In the genomic region with DNA sequence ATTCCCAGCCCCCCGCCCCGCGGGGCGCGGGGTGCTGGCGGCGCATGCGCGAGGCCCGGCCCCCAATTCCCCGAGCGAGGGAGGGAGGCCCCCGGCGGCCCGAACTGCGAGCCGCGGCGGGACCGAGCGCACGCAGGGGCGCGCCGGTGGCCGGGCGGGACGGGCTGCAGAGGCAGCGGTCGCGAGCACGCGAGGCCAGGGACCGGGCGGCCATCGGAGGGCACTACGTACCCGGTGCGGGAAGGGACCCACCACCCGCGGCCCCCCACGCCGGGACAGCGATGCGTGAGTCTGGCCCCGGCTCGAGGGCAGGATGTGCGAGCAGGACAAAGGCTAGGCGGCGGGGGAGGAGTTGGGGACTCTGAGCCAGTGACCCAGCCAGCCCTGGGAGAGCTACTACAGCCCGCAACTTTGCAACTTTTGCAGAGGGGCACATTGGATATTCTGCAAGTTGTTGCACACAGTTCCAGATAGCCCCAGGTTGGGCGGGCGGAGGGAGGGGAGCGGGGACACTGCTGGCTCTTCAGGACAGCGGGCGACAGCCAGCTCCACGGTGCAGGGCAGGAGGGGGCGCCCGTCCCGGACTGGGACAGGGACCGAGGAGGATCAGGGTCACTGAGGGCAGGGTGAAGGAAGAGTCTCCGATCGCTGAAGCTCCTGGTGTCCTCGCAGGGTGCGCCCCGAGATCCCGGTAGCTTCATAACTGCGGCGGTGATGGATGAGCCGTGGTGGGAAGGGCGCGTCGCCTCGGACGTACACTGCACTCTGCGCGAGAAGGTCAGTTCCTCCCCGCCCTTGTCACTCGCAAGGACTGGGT, we compare ENCODE assay signal across 8 mouse cellular contexts. TPM values are rescaled to one million over a fixed set of nuclear protein-coding genes. Genes with fewer than 3 reads are reported as not detected.
DNase-seq lines count a peak whose midpoint lies in the region; ATAC-seq and TF ChIP-seq lines count a peak whose summit lies in the region.

A gene (plus strand): TSS at position 102 of the 817 bp plus-strand sequence.

- TF ChIP-seq CTCF in ES-Bruce4 (IDR thresholded peaks at IDR 0.05; ENCODE audit: low read depth, low read length), result peak; percentile 27

- peak within 1 kb of the TSS; percentile 72 for H3K9ac ChIP-seq in ES-Bruce4 (ENCODE audit: low read depth, poor library complexity, severe bottlenecking)
- H3K9ac ChIP-seq in forebrain, embryonic 11.5 days (ENCODE audit: low read length), result peak within 1 kb of the TSS; percentile 86

- intact Hi-C loops in heart, postnatal 10 days (cut with DNase I), result loop anchor here (2.0 to 10.0 kb wide), 5 partner anchors 20 to 216 kb away; a partner anchor contains a TSS

- peak; percentile 89 for DNase-seq in forebrain, embryonic 11.5 days (ENCODE audit: low spot score)
- DNase-seq in heart, postnatal 10 days, result peak; percentile 79 to 81
- DNase-seq in kidney, postnatal 25 days, result peak; percentile 61 to 67
- peak; percentile 72 for DNase-seq in lung, postnatal 14 days
- DNase-seq in ovary, postnatal 36 days (ENCODE audit: low spot score), result peak; percentile 77
- DNase-seq in urinary bladder, adult 2 months (ENCODE audit: low spot score), result peak; percentile 51

- no peak within 1 kb of the TSS for H3K27ac ChIP-seq in ES-Bruce4 (ENCODE audit: insufficient read depth, low read length)
- no peak within 1 kb of the TSS for H3K27ac ChIP-seq in brown adipose tissue, adult 24 weeks (replicated peaks; ENCODE audit: low read depth, low read length)
- peak within 1 kb of the TSS; percentile 31 for H3K27ac ChIP-seq in forebrain, embryonic 11.5 days (ENCODE audit: low read depth, low read length)

- ATAC-seq in forebrain, embryonic 11.5 days (replicated peaks; ENCODE audit: low FRiP score), result peak; percentile 89

- peak within 1 kb of the TSS; percentile 75 for H3K4me2 ChIP-seq in forebrain, embryonic 11.5 days (ENCODE audit: low read depth, low read length, severe bottlenecking)

- no peaks in the 10 kb centered on the region; the same call in 1 of the 2 replicates for H3K27me3 ChIP-seq in ES-Bruce4 (ENCODE audit: control insufficient read depth, insufficient read depth, low read length, poor library complexity, severe bottlenecking)
- no peaks in the 10 kb centered on the region for H3K27me3 ChIP-seq in forebrain, embryonic 11.5 days (ENCODE audit: control insufficient read depth, insufficient read depth, low read length)

- peak within 1 kb of the TSS; percentile 64 for H3K4me3 ChIP-seq in ES-Bruce4 (ENCODE audit: low read depth, low read length)
- H3K4me3 ChIP-seq in brown adipose tissue, adult 24 weeks (ENCODE audit: insufficient read depth, low read depth, low read length), result peak within 1 kb of the TSS; percentile 66
- H3K4me3 ChIP-seq in forebrain, embryonic 11.5 days (ENCODE audit: low read depth, low read length), result peak within 1 kb of the TSS; percentile 77

- H3K9me3 ChIP-seq in ES-Bruce4 (replicated peaks; ENCODE audit: control insufficient read depth, insufficient read depth, low read length, poor library complexity, severe bottlenecking), result no peaks in the 10 kb centered on the region
- H3K9me3 ChIP-seq in forebrain, embryonic 11.5 days (ENCODE audit: control insufficient read depth, low read length), result no peaks in the 10 kb centered on the region

- no peak for TF ChIP-seq EP300 in ES-Bruce4 (IDR thresholded peaks at IDR 0.05; ENCODE audit: insufficient read depth, low read depth, low read length)

- no peaks in the 10 kb centered on the region for H3K4me1 ChIP-seq in ES-Bruce4 (ENCODE audit: control insufficient read depth, insufficient read depth, low read length)
- H3K4me1 ChIP-seq in brown adipose tissue, adult 24 weeks (ENCODE audit: control insufficient read depth, insufficient read depth, insufficient read length, low read length), result no peaks in the 10 kb centered on the region
- H3K4me1 ChIP-seq in forebrain, embryonic 11.5 days (replicated peaks; ENCODE audit: control insufficient read depth, insufficient read depth, low read length), result peaks cover 6% of the 10 kb centered on the region; the same call in 1 of the 2 replicates

- under 1% methylated on average over 79 of the region's 79 CpGs for WGBS in forebrain, embryonic 11.5 days

- no peaks in the 10 kb centered on the region for H3K36me3 ChIP-seq in ES-Bruce4 (ENCODE audit: control insufficient read depth, insufficient read depth, low read length, poor library complexity, severe bottlenecking)
- H3K36me3 ChIP-seq in forebrain, embryonic 11.5 days (ENCODE audit: control insufficient read depth, insufficient read depth, low read length), result no peaks in the 10 kb centered on the region; the same call in 1 of the 2 replicates

- TF ChIP-seq POLR2A in ES-Bruce4 (IDR thresholded peaks at IDR 0.05; ENCODE audit: insufficient read depth, low read length), result no peak

RNA-seq across cellular contexts. Expression of the gene that starts here (rescaled TPM):
- polyA plus RNA-seq in ES-Bruce4 (2011; ENCODE audit: insufficient read depth, insufficient read length, low read depth, missing spikeins), result 3.8 and 4.9 TPM in 2 replicates
- not detected in 2 replicates for polyA plus RNA-seq in brown adipose tissue, adult 24 weeks (2012; ENCODE audit: insufficient read depth, insufficient read length, missing spikeins)
- 30.7 and 32.3 TPM in 2 replicates for polyA plus RNA-seq in forebrain, embryonic 11.5 days (2014; fragmentation: Nextera tagmentation; extraction: Ambion mirVana)
- total RNA-seq in heart, postnatal 10 days (2021), result 10 to 100 TPM; 10.2 to 11.3 TPM
- polyA plus RNA-seq in urinary bladder, adult 2 months (2012; rRNA removed), result 3.3 and 4.0 TPM in 2 replicates
